Mouse (Mus musculus): ENCODE data around the gene Tmem232. TPM values are rescaled to one million over a fixed set of nuclear protein-coding genes. Genes with fewer than 3 reads are reported as not detected.

Gene Tmem232
- total and polyA plus RNA-seq, 3 experiments = 0.16 TPM; not detected in 2

GRCm38 (mm10) chr17:65325249-65325648 lies 215.3 kb downstream of the Tmem232 start:
- Histone ChIP-seq H3K4me2 (ENCODE audit: insufficient read depth, low read depth, poor library complexity, severe bottlenecking) (no peak overlapping the region), H3K27ac (ENCODE audit: insufficient read depth, low read depth) (no peak overlapping the region), H3K36me3 (replicated peaks in 1 of 2; ENCODE audit: control insufficient read depth in 1 of 2, insufficient read depth in 1 of 2, low read length in 1 of 2) (no peaks in the 10 kb centered on the region), H3K9me3 (replicated peaks; ENCODE audit: low read length) (no peaks in the 10 kb centered on the region), H3K79me2 (replicated peaks; ENCODE audit: control insufficient read depth, extremely low read depth, insufficient read depth, poor library complexity, severe bottlenecking) (no peaks in the 10 kb centered on the region), H3K27me3 (replicated peaks) (no peaks in the 10 kb centered on the region), H3K4me1 (ENCODE audit: control insufficient read depth in 1 of 2, insufficient read depth in 2 of 2) (no peaks in the 10 kb centered on the region), H3K4me3 (replicated peaks in 1 of 3; ENCODE audit: low read depth in 2 of 3, low read length in 2 of 3, poor library complexity in 1 of 3) (no peak overlapping the region), H3K9ac (ENCODE audit: insufficient read depth, low read depth) (no peak overlapping the region)
- dilution Hi-C loops (cut with MboI; ENCODE audit: extremely low pct_ligation_motif_present, extremely low pct_unique_long_range_greater_than_20kb, low sequenced_read_pairs) (no loop called here), in situ Hi-C loops (cut with MboI; ENCODE audit: low pct_ligation_motif_present, low pct_unique_long_range_greater_than_20kb, low sequenced_read_pairs) (no loop called here)
- DNase-seq (ENCODE audit: extremely low read depth) = peak; percentile 55
- TF ChIP-seq EP300 (IDR thresholded peaks at IDR 0.05; ENCODE audit: low read length) = no peak
- no peak for TF ChIP-seq ELF1 (IDR thresholded peaks at IDR 0.05; ENCODE audit: low read depth, low read length)
- no peak for TF ChIP-seq E2F4 (IDR thresholded peaks at IDR 0.05; ENCODE audit: insufficient replicate concordance, low read depth, low read length)
- no peak for TF ChIP-seq USF1 (IDR thresholded peaks at IDR 0.05; ENCODE audit: low read depth, low read length)
- TF ChIP-seq MAFK (IDR thresholded peaks at IDR 0.05; ENCODE audit: insufficient replicate concordance, low read length) = no peak
- TF ChIP-seq CTCF (conservative IDR thresholded peaks at IDR 0.05 in 1 of 2, IDR thresholded peaks at IDR 0.05 in 1 of 2; ENCODE audit: low read depth in 2 of 2, low read length in 2 of 2) = peak; percentile 58 to 77
- peak; percentile 74 for TF ChIP-seq RAD21 (IDR thresholded peaks at IDR 0.05; ENCODE audit: low read depth, low read length)
- no peak for TF ChIP-seq USF2 (conservative IDR thresholded peaks at IDR 0.05; ENCODE audit: low read depth, low read length)
- no peak for TF ChIP-seq MXI1 (IDR thresholded peaks at IDR 0.05; ENCODE audit: low read depth, low read length)
- peak; percentile 73 for TF ChIP-seq ZNF384 (IDR thresholded peaks at IDR 0.05; ENCODE audit: low read depth, low read length)
- TF ChIP-seq PAX5 (IDR thresholded peaks at IDR 0.05; ENCODE audit: low read length) = no peak
- no peak for TF ChIP-seq RCOR1 (conservative IDR thresholded peaks at IDR 0.05; ENCODE audit: low read depth, low read length)
- peak; percentile 68 for TF ChIP-seq SMC3 (IDR thresholded peaks at IDR 0.05; ENCODE audit: low read depth, low read length)

- dilution Hi-C loops (cut with MboI; ENCODE audit: extremely low pct_ligation_motif_present, extremely low pct_unique_long_range_greater_than_20kb, low sequenced_read_pairs) = no loop called here
- TF ChIP-seq GABPA (IDR thresholded peaks at IDR 0.05; ENCODE audit: insufficient replicate concordance, low read depth, low read length) (no peak), JUND (conservative IDR thresholded peaks at IDR 0.05; ENCODE audit: low read depth, low read length) (no peak), CHD2 (IDR thresholded peaks at IDR 0.05; ENCODE audit: low read length) (no peak), TCF12 (IDR thresholded peaks at IDR 0.05; ENCODE audit: low read depth, low read length) (no peak), ZKSCAN1 (IDR thresholded peaks at IDR 0.05; ENCODE audit: borderline replicate concordance, low read depth, low read length) (no peak), MEF2A (IDR thresholded peaks at IDR 0.05; ENCODE audit: borderline replicate concordance, low read depth, low read length) (no peak), CTCF (conservative IDR thresholded peaks at IDR 0.05 in 1 of 2, IDR thresholded peaks at IDR 0.05 in 1 of 2; ENCODE audit: low read depth in 2 of 2, low read length in 2 of 2) (no peak), KAT2A (IDR thresholded peaks at IDR 0.05; ENCODE audit: insufficient replicate concordance, low read length) (no peak), SIN3A (IDR thresholded peaks at IDR 0.05; ENCODE audit: low read length) (no peak), ZMIZ1 (IDR thresholded peaks at IDR 0.05; ENCODE audit: low read depth, low read length) (no peak), USF1 (IDR thresholded peaks at IDR 0.05; ENCODE audit: low read depth, low read length) (no peak), PAX5 (IDR thresholded peaks at IDR 0.05; ENCODE audit: low read length) (no peak), MXI1 (IDR thresholded peaks at IDR 0.05; ENCODE audit: low read depth, low read length) (no peak), BHLHE40 (IDR thresholded peaks at IDR 0.05; ENCODE audit: low read depth, low read length) (no peak), MYC (IDR thresholded peaks at IDR 0.05; ENCODE audit: low read depth, low read length) (no peak), MAZ (IDR thresholded peaks at IDR 0.05; ENCODE audit: low read depth, low read length) (no peak), JUN (IDR thresholded peaks at IDR 0.05; ENCODE audit: insufficient read depth, low read depth, low read length) (no peak), ETS1 (conservative IDR thresholded peaks at IDR 0.05; ENCODE audit: low read depth, low read length) (no peak), E2F4 (IDR thresholded peaks at IDR 0.05; ENCODE audit: insufficient replicate concordance, low read depth, low read length) (no peak), EP300 (IDR thresholded peaks at IDR 0.05; ENCODE audit: low read length) (no peak)
These were observed 220.0 kb downstream of the Tmem232 start for GRCm38 (mm10) chr17:65320623-65321022.

More at GRCm38 (mm10) chr17:65320623-65321022, 220.0 kb downstream of the Tmem232 start:
- no peaks in the 10 kb centered on the region for H3K4me1 ChIP-seq (ENCODE audit: control insufficient read depth in 1 of 2, insufficient read depth in 2 of 2)
- no peak overlapping the region for H3K4me2 ChIP-seq (ENCODE audit: insufficient read depth, low read depth, poor library complexity, severe bottlenecking)
- H3K27ac ChIP-seq (ENCODE audit: insufficient read depth, low read depth) = no peak overlapping the region
- no peak overlapping the region for H3K9ac ChIP-seq (ENCODE audit: insufficient read depth, low read depth)
- H3K36me3 ChIP-seq (replicated peaks in 1 of 2; ENCODE audit: control insufficient read depth in 1 of 2, insufficient read depth in 1 of 2, low read length in 1 of 2) = no peaks in the 10 kb centered on the region
- no peak for DNase-seq (ENCODE audit: extremely low read depth)
- H3K27me3 ChIP-seq (replicated peaks) = no peaks in the 10 kb centered on the region
- no peaks in the 10 kb centered on the region for H3K79me2 ChIP-seq (replicated peaks; ENCODE audit: control insufficient read depth, extremely low read depth, insufficient read depth, poor library complexity, severe bottlenecking)
- no peak overlapping the region for H3K4me3 ChIP-seq (replicated peaks in 1 of 3; ENCODE audit: low read depth in 2 of 3, low read length in 2 of 3, poor library complexity in 1 of 3)
- in situ Hi-C loops (cut with MboI; ENCODE audit: low pct_ligation_motif_present, low pct_unique_long_range_greater_than_20kb, low sequenced_read_pairs) = no loop called here
- H3K9me3 ChIP-seq (replicated peaks; ENCODE audit: low read length) = no peaks in the 10 kb centered on the region

Measured in CH12.LX (cell line).